Mouse (Mus musculus) neural tube, embryonic 13.5 days (tissue): ENCODE measurements around the gene Fam83f. TPM values are rescaled to one million over a fixed set of nuclear protein-coding genes. Genes with fewer than 3 reads are reported as not detected.
"Not testable (repeated sequence)": the region's sequence is repeated elsewhere in the genome, so short reads cannot be mapped to it uniquely, and the experiment has no call there.

Experiments
- ATAC-seq: fragments of 200-750 bp; cut with Nextera tagmentation; 2 replicates; pipeline ENCODE4 v1.8.0; 2017; ENCODE audit warnings: low read depth, mild to moderate bottlenecking, moderate TSS enrichment, moderate library complexity
- H3K27ac ChIP-seq: fragments of 300-500 bp; sonication (generic); replicated peaks from 2 replicates; pipeline ENCODE4 v1.5.1; 2015; ENCODE audit warnings: moderate library complexity, mild to moderate bottlenecking, inconsistent platforms
- H3K27me3 ChIP-seq: fragments of 300-500 bp; sonication (generic); 2 replicates; pipeline ENCODE4 v1.6.1; 2015; ENCODE audit warnings: mild to moderate bottlenecking, inconsistent platforms
- H3K36me3 ChIP-seq: fragments of 300-500 bp; sonication (generic); 2 replicates; pipeline ENCODE4 v1.6.1; 2015; ENCODE audit warnings: mild to moderate bottlenecking, inconsistent platforms
- H3K4me1 ChIP-seq: fragments of 300-500 bp; sonication (generic); replicated peaks from 2 replicates; pipeline ENCODE4 v1.6.1; 2015; ENCODE audit warnings: inconsistent platforms
- H3K4me2 ChIP-seq: fragments of 300-500 bp; sonication (generic); 2 replicates; pipeline ENCODE4 v1.6.1; 2015; ENCODE audit warnings: inconsistent platforms, mild to moderate bottlenecking, moderate library complexity
- H3K4me3 ChIP-seq: fragments of 300-500 bp; sonication (generic); 2 replicates; pipeline ENCODE4 v1.5.1; 2015; ENCODE audit warnings: mild to moderate bottlenecking, inconsistent platforms
- H3K9ac ChIP-seq: fragments of 300-500 bp; sonication (generic); 2 replicates; pipeline ENCODE4 v1.6.1; 2015; ENCODE audit warnings: moderate library complexity, mild to moderate bottlenecking, inconsistent platforms
- H3K9me3 ChIP-seq: fragments of 300-500 bp; sonication (generic); 2 replicates; pipeline ENCODE4 v1.6.1; 2016; ENCODE audit warnings: inconsistent platforms
- WGBS: fragments of 180-500 bp; shearing (Covaris S2); methylation state at CpG from one replicate; pipeline ENCODE4 v1.1.7; 2015; 5-methylcytosine and 5-hydroxymethylcytosine counted together
- polyA plus RNA-seq: library from polyadenylated mRNA; unstranded; fragments of >200 nt; fragmentation: Nextera tagmentation; extraction: Ambion mirVana; gene quantifications from 2 replicates; pipeline ENCODE4 v1.2.1, GENCODE M21; 2015

Fam83f gene
- polyA plus RNA-seq, 1 experiment from 2014 or later, result 0.22 TPM

DNA sequence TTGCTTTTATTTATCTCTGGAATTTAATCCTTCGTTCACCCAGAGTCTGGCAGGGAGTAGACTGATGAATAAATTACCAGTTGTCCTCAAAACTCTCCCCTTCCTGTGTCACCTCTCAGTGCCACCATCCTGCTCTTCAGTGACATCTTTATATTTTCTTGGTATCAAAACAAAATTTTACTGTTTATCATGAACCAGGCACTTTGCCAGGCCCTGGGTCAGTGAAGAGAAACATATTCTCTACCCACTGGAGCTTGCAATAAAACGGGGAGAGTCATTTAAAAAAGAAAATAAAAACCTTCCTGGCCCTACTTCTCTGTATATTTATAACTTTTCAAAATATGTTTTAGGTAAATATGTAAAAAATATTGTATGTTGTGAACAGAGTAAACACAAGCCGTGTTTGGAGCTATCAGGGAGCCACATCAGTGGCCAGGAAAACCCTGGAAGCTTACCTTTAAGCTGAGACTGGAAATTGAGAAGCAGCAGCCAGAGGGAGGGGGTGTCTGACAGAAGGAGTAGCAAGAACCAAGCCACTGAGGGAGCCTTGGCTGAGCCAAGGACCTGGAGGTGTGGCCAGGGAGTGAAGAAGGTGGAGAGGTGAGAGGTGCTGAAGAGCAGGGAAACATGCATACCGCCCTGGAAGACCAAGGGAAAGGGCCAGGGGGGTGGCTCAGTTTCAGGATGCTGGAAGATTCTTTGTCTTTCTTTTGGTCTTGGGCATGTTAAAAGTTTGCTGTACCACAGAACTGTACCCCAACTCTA is 60.8 kb downstream of the Fam83f start:
- 55% methylated on average over 4 of the region's 4 CpGs for WGBS
- no peak for ATAC-seq
- Histone ChIP-seq H3K4me1 (peaks cover 10% of the 10 kb centered on the region), H3K27ac (no peak overlapping the region), H3K4me3 (no peak overlapping the region), H3K4me2 (no peak overlapping the region), H3K9ac (no peak overlapping the region), H3K27me3 (no peaks in the 10 kb centered on the region), H3K36me3 (no peaks in the 10 kb centered on the region), H3K9me3 (no peaks in the 10 kb centered on the region)

DNA sequence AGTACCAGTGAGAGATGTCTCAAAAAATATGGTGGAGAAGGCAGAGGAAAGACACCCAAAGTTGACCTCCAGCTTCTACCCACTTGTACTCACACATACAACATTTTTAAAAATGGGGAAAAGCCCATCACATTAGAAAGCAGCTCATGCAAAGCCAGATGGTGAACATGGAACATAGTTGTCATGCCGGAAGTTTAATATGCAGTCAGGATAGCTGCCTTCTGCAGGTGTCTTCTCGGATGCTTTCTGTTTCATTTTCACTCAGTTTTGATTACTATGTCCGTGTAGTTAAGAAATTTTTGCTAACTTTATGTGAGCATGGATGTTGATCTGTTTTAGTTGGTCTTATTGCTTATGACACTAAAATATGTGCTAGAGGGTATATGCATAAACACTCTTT is 63.7 kb downstream of the Fam83f start:
- Histone ChIP-seq H3K36me3 (no peaks in the 10 kb centered on the region), H3K4me3 (no peak overlapping the region), H3K4me1 (peaks cover 13% of the 10 kb centered on the region), H3K9ac (no peak overlapping the region), H3K27me3 (no peaks in the 10 kb centered on the region), H3K27ac (no peak overlapping the region), H3K4me2 (no peak overlapping the region), H3K9me3 (no peaks in the 10 kb centered on the region)
- ATAC-seq, result no peak
- 92% methylated on average over 3 of the region's 3 CpGs for WGBS

DNA sequence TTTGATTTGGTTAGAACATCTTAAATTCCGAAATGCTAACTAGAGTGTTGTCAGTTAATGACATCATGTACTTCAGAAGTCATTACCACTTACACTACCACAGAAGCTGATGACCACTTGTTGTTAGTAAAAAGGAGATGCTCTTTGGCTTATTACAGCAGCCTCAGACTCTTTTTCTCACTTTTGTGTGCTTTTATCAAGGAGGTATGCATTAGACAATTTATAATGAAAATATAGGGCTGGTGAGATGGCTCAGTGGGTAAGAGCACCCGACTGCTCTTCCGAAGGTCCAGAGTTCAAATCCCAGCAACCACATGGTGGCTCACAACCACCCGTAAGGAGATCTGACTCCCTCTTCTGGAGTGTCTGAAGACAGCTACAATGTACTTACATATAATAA is 64.1 kb downstream of the Fam83f start:
- WGBS, result 93% methylated on average over 4 of the region's 4 CpGs
- H3K36me3 ChIP-seq, H3K27me3 ChIP-seq, H3K9me3 ChIP-seq, H3K9ac ChIP-seq, H3K4me2 ChIP-seq, H3K27ac ChIP-seq, H3K4me3 ChIP-seq, ATAC-seq: not testable (repeated sequence)
- peaks cover 13% of the 10 kb centered on the region for H3K4me1 ChIP-seq

DNA sequence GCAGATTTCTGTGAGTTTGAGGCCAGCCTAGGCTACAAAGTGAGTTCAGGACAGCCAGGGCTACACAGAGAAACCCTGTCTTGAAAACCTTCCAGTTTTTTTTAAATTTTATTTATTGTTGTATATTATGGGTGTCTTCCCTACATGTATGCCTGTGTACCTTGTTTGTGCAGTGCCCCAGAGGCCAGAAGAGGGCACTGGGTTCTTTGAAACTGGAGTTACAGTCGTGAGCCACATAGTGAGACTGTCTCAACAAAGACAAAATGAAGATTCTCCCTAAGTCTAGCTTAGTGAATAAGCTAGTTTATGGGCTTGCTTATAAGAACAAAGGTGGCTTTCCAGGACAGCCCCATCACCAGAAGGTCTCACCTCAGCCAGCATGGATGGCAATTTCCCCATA is 64.9 kb downstream of the Fam83f start:
- no peaks in the 10 kb centered on the region for H3K27me3 ChIP-seq
- no peaks in the 10 kb centered on the region for H3K9me3 ChIP-seq
- no peak for ATAC-seq
- H3K27ac ChIP-seq, result no peak overlapping the region
- peaks cover 13% of the 10 kb centered on the region for H3K4me1 ChIP-seq
- 35% methylated on average over 1 of the region's 1 CpGs for WGBS
- no peaks in the 10 kb centered on the region for H3K36me3 ChIP-seq
- no peak overlapping the region for H3K9ac ChIP-seq
- H3K4me3 ChIP-seq, result no peak overlapping the region
- H3K4me2 ChIP-seq, result no peak overlapping the region

DNA sequence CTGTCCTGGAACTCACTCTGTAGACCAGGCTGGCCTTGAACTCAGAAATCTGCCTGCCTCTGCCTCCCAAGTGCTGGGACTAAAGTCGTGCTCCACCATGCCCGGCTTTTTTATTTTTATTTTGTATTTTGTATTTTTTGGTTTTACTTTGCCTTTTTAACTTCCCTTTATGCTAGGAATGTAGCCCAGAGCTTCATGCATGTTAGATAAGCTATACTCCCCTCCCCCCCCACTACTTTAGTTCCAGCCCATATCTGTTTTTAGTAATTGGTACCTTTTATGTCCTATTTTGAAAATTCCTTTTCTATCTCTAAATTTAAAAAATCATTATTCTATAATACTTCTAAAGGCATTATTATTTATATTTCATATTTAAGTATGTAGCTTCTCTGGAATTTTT is 66.6 kb downstream of the Fam83f start:
- WGBS, result 94% methylated on average over 2 of the region's 2 CpGs

DNA sequence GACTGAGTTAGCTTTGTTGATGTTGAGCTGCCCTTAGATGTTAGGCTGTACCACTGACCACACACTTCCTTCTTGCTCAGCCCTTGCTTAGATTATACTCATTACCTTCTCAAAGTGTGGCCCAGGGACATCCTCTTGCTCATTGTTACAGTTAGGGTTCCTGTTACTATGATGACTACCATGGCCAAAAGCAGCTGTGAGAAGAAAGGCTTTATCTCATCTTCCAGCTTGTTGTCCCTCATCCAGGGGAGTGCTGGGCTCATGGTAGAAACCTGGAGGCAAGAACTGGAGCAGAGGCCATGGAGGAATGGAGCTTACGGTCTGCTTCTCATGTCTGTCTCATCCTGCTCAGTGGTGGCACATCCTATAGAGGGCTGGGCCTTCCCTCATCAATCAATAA is 68.3 kb downstream of the Fam83f start:
- Histone ChIP-seq H3K4me3 (no peak overlapping the region), H3K9ac (no peak overlapping the region), H3K9me3 (no peaks in the 10 kb centered on the region), H3K4me2 (no peak overlapping the region), H3K27ac (no peak overlapping the region), H3K4me1 (0 out of 2 replicates have a peak, but pooled peaks cover 3% of the 10 kb centered on the region), H3K36me3 (no peaks in the 10 kb centered on the region), H3K27me3 (no peaks in the 10 kb centered on the region)
- 97% methylated on average over 1 of the region's 1 CpGs for WGBS
- no peak for ATAC-seq

More for the DNA sequence above, 66.6 kb downstream of the Fam83f start:
- no peaks in the 10 kb centered on the region for H3K27me3 ChIP-seq
- H3K4me3 ChIP-seq, result no peak overlapping the region
- no peak overlapping the region for H3K4me2 ChIP-seq
- no peak for ATAC-seq
- H3K9ac ChIP-seq, result no peak overlapping the region
- no peaks in the 10 kb centered on the region for H3K9me3 ChIP-seq
- H3K27ac ChIP-seq, result no peak overlapping the region
- H3K36me3 ChIP-seq, result no peaks in the 10 kb centered on the region
- H3K4me1 ChIP-seq, result 0 out of 2 replicates have a peak, but pooled peaks cover 3% of the 10 kb centered on the region

DNA sequence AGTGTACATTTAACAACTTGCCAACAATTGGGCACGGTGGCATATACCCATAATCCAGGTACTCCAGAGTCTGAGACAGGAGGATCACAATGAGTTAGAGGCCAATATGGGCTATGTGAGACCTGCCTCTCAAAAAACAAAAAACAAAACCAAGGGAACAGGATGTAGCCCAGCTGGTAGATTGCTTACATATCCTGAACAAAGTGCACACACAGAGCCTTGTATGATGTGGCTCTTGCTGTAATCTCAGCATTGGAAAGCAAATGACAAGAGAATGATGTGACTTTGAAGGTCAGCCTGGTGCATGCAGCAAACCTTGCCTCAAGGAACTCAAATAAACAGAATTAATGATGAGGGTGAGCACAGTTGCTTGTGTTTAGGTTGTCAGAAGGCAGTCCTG is 70.2 kb downstream of the Fam83f start:
- no peak for ATAC-seq
- Histone ChIP-seq H3K27ac (no peak overlapping the region), H3K4me3 (no peak overlapping the region), H3K27me3 (no peaks in the 10 kb centered on the region), H3K4me1 (0 out of 2 replicates have a peak, but pooled peaks cover 3% of the 10 kb centered on the region), H3K36me3 (no peaks in the 10 kb centered on the region), H3K9ac (no peak overlapping the region), H3K4me2 (no peak overlapping the region), H3K9me3 (no peaks in the 10 kb centered on the region)
- 98% methylated on average over 1 of the region's 1 CpGs for WGBS

DNA sequence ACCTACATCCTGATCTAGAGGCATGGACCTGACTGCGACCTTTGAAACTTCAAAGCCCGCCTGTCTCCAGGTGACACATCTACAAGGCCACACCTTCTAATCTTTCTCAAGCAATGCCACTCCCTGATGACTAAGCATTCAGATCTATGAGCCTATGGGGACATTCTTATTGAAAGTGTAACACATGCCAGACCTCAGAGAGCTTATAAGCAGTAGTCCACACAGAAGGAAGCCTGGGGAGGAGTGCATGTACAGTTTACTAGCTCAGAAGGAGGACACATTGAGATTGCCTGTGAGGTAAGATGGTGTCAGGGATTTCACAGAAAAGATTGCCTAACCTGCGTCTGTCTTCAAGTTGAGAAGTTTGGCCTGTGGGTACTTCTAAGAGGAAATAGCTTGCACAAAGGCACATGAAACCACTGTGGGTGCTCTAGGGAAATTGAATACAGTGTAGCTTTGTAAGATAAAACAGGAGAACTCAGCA is 71.4 kb downstream of the Fam83f start:
- H3K27ac ChIP-seq, result no peak overlapping the region
- H3K4me1 ChIP-seq, result 0 out of 2 replicates have a peak, but pooled peaks cover 3% of the 10 kb centered on the region
- ATAC-seq, result no peak
- no peak overlapping the region for H3K4me2 ChIP-seq
- no peak overlapping the region for H3K4me3 ChIP-seq
- H3K9me3 ChIP-seq, result no peaks in the 10 kb centered on the region
- 90% methylated on average over 3 of the region's 3 CpGs for WGBS
- no peaks in the 10 kb centered on the region for H3K27me3 ChIP-seq
- H3K36me3 ChIP-seq, result no peaks in the 10 kb centered on the region
- H3K9ac ChIP-seq, result no peak overlapping the region

DNA sequence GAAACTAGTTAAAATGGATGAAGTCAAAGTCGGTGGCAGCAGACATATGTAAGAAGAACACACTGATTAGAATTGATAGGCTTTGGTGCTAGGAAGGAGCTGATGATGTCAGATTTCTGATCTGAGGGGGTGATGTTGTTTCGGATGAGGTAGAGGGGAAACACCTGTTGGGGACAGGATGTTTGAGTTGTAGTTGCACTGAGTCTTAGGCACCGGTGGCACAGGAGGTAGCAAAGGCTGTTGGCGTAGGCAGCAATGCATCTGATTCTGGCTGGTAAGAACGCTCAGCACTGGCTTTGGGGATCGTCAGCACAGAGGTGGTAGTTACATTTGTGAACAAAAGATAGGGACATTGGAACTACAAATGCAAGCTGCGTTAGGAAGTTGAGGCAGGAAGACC is 72.0 kb downstream of the Fam83f start:
- Histone ChIP-seq H3K27me3 (no peaks in the 10 kb centered on the region), H3K4me1 (0 out of 2 replicates have a peak, but pooled peaks cover 3% of the 10 kb centered on the region), H3K27ac (no peak overlapping the region), H3K4me2 (no peak overlapping the region), H3K36me3 (no peaks in the 10 kb centered on the region), H3K9ac (no peak overlapping the region), H3K9me3 (no peaks in the 10 kb centered on the region), H3K4me3 (no peak overlapping the region)
- 86% methylated on average over 7 of the region's 7 CpGs for WGBS
- ATAC-seq, result no peak

DNA sequence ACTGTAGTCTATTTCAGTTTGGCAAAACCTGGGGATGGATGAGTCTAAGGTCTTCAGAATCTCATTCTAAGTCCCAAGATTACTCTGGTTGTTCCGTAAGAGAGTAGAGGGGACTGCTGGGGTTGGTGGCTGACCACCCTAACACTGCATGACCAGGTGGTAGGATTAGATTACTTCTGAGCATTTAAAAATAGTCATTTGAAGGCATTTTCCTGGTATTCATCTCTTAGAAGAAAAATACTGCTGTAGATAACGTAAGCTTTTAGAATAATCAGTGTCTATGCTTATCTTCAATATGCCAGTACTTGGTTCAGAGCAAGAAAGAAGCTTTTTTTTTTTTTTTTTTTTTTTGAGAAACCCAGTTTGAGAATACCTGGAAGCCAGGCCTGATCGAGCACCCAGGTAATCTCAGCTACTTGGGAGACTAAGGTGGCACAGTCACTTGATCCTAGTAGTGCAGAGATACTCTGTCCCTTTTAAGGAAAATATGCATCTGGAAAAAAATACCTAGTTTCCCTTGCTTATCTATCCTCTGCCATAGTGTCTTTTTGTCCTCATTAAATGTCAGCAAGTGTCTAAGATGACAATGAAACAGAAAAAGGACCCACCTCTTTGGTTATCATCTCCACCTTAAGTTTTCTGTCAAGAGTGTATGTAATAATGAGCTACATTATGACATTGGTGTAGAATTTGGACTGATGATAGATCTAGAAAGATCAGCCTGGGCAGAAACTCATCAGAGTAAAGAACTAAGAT is 73.2 kb downstream of the Fam83f start:
- H3K4me2 ChIP-seq, result no peak overlapping the region
- 91% methylated on average over 3 of the region's 3 CpGs for WGBS

DNA sequence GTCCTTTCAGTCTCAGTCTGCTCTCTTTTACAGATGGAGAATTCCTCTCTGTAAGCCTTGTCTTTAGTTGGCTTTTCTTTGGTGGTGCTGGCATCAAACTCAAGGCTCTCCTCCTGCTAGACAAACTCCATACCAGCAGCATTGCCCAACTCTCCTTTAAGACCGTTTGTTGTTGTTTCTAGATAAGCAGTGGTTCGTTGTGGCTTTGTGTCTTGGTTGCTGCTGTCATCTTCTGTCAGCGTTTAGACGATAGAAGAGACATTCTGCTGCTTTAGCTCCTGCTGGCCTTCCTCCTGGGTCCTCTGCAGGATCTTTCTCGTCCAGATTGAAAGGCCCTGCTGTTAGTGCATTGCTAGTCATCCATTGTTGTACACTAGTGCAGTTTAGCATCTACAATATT is 77.3 kb downstream of the Fam83f start:
- Histone ChIP-seq H3K9me3 (no peaks in the 10 kb centered on the region), H3K27ac (no peak overlapping the region), H3K9ac (no peak overlapping the region), H3K4me1 (no peaks in the 10 kb centered on the region), H3K27me3 (no peaks in the 10 kb centered on the region), H3K4me2 (no peak overlapping the region), H3K36me3 (no peaks in the 10 kb centered on the region), H3K4me3 (no peak overlapping the region)
- WGBS, result 82% methylated on average over 5 of the region's 5 CpGs
- no peak for ATAC-seq

More for the DNA sequence above, 73.2 kb downstream of the Fam83f start:
- H3K27ac ChIP-seq, result no peak overlapping the region
- no peaks in the 10 kb centered on the region for H3K27me3 ChIP-seq
- no peak overlapping the region for H3K4me3 ChIP-seq
- H3K9me3 ChIP-seq, result no peaks in the 10 kb centered on the region
- no peak overlapping the region for H3K9ac ChIP-seq
- H3K36me3 ChIP-seq, result no peaks in the 10 kb centered on the region
- no peak for ATAC-seq
- H3K4me1 ChIP-seq, result no peaks in the 10 kb centered on the region
